Mouse (Mus musculus) hindbrain, embryonic 15.5 days (tissue): ENCODE results near the gene Naaladl1. TPM values are rescaled to one million over a fixed set of nuclear protein-coding genes. Genes with fewer than 3 reads are reported as not detected.
"Not testable (repeated sequence)": the region's sequence is repeated elsewhere in the genome, so short reads cannot be mapped to it uniquely, and the experiment has no call there.

Source experiments
- ATAC-seq: fragments of 200-750 bp; cut with Nextera tagmentation; 2 replicates; pipeline ENCODE4 v1.8.0; 2017; ENCODE audit warnings: low read depth, moderate number of reproducible peaks, moderate TSS enrichment; ENCODE audit not compliant: low FRiP score
- H3K27ac ChIP-seq: fragments of 300-500 bp; sonication (generic); replicated peaks from 2 replicates; pipeline ENCODE4 v1.5.1; 2015; ENCODE audit warnings: mild to moderate bottlenecking, inconsistent platforms
- H3K27me3 ChIP-seq: fragments of 300-500 bp; sonication (generic); 2 replicates; pipeline ENCODE4 v1.6.1; 2015; ENCODE audit warnings: control low read depth, inconsistent platforms
- H3K36me3 ChIP-seq: fragments of 300-500 bp; sonication (generic); 2 replicates; pipeline ENCODE4 v1.6.1; 2015; ENCODE audit warnings: control low read depth, inconsistent platforms
- H3K4me1 ChIP-seq: fragments of 300-500 bp; sonication (generic); replicated peaks from 2 replicates; pipeline ENCODE4 v1.6.1; 2015; ENCODE audit warnings: control low read depth, inconsistent platforms
- H3K4me2 ChIP-seq: fragments of 300-500 bp; sonication (generic); 2 replicates; pipeline ENCODE4 v1.6.1; 2015; ENCODE audit warnings: moderate library complexity, mild to moderate bottlenecking, inconsistent platforms
- H3K4me3 ChIP-seq: fragments of 300-500 bp; sonication (generic); 2 replicates; pipeline ENCODE4 v1.5.1; 2015; ENCODE audit warnings: mild to moderate bottlenecking, inconsistent platforms
- H3K9ac ChIP-seq: fragments of 300-500 bp; sonication (generic); 2 replicates; pipeline ENCODE4 v1.6.1; 2015; ENCODE audit warnings: inconsistent platforms
- H3K9me3 ChIP-seq: fragments of 300-500 bp; sonication (generic); 2 replicates; pipeline ENCODE4 v1.6.1; 2016; ENCODE audit warnings: control low read depth, inconsistent platforms
- WGBS: fragments of 180-500 bp; shearing (Covaris S2); methylation state at CpG from one replicate; pipeline ENCODE4 v1.1.7; 2015; 5-methylcytosine and 5-hydroxymethylcytosine counted together
- polyA plus RNA-seq: library from polyadenylated mRNA; unstranded; fragments of >200 nt; fragmentation: Nextera tagmentation; extraction: Ambion mirVana; gene quantifications from 2 replicates; pipeline ENCODE4 v1.2.1, GENCODE M21; 2015

Naaladl1 gene
- polyA plus RNA-seq, 1 experiment from 2014 or later = 0.54 TPM

DNA sequence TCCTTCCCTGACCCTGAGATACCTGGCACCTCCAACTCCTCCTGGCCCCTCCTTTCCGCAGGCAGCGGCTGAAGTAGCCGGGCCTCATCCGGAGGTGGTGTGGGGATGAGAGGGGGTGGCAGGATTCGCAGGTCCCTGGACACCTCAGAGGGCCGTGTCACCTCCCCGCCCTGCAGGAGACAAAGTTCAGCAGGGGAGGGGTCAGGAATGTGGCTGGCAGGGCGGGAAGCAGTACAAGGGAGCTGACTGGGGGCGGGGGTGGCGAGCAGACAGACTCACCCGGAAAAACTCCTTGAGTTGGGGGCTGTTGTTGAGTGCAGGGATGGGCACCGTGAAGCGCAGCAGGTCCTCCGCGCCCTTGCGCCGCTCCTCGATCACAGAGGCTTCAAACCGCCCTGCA, 16.2 kb downstream of the Naaladl1 start:
- no peak for ATAC-seq
- Histone ChIP-seq H3K4me3 (no peak overlapping the region), H3K27me3 (no peaks in the 10 kb centered on the region), H3K9ac (no peak overlapping the region), H3K36me3 (no peaks in the 10 kb centered on the region), H3K27ac (no peak overlapping the region), H3K9me3 (no peaks in the 10 kb centered on the region), H3K4me2 (no peak overlapping the region), H3K4me1 (peaks cover 25% of the 10 kb centered on the region)
- 22% methylated on average over 17 of the region's 19 CpGs for WGBS

DNA sequence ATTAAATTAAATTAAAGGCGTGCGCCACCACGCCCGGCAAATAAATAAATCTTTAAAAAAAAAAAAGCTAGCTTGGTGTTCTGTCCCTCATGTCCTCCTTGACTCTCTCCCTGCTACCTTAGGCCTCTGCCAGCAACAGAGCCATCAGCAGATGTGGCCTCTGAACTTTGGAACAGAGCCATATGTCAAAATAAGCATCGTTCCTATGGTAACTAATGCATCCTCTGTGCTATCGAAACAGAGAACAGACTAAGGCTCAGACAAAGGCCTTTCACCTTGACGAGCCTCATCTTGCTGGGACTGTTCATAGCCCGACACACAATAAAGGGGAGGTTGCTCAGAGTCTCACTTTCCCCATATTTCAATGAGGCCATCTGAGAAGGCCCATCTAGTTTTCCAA, 17.7 kb downstream of the Naaladl1 start:
- Histone ChIP-seq H3K4me1 (peaks cover 19% of the 10 kb centered on the region), H3K9me3 (no peaks in the 10 kb centered on the region), H3K27me3 (no peaks in the 10 kb centered on the region), H3K9ac (no peak overlapping the region), H3K4me3 (no peak overlapping the region), H3K27ac (no peak overlapping the region), H3K36me3 (no peaks in the 10 kb centered on the region), H3K4me2 (no peak overlapping the region)
- ATAC-seq = no peak
- WGBS = 58% methylated on average over 8 of the region's 8 CpGs

DNA sequence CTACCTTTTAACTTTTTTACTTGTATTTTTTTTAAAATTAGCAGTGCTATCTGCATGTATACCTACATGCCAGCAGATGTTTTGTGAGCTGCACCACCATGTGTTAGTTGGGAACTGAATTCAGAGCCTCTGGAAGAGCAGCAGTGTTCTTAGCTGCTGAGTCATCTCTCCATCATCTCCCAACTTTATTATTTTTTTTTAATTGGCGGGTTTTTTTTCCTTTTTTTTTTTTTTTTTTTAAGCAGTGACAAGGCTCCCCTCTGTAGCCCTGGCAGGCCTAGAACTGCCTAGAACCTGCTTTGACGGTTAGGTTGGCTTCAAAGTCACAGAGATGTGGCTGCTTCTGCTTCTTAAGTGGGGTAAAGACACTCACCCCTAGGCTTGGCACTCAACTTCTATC, 19.3 kb downstream of the Naaladl1 start:
- no peak for ATAC-seq
- Histone ChIP-seq H3K9ac (no peak overlapping the region), H3K4me2 (no peak overlapping the region), H3K9me3 (no peaks in the 10 kb centered on the region), H3K36me3 (no peaks in the 10 kb centered on the region), H3K4me3 (no peak overlapping the region), H3K27me3 (no peaks in the 10 kb centered on the region), H3K27ac (no peak overlapping the region), H3K4me1 (peaks cover 12% of the 10 kb centered on the region)
- WGBS = 75% methylated on average over 2 of the region's 2 CpGs

DNA sequence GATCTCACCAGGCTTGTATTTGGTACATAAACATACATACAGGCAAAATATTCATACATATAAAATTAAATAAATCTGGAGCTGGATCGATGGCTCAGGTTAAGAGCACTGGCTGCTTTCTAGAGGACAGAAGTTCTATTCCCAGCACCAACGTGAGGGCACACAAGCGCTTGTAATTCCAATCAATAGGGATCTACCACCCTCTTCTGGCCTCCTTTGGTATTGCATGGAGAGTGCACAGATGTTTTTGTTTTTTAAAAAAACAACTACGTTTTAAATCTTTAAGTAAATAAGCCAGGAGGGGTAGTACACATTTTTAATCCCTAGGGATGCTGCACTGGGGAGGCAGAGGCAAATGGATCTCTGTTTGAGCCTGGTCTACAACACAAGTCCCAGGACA, 20.7 kb downstream of the Naaladl1 start:
- no peaks in the 10 kb centered on the region for H3K27me3 ChIP-seq
- H3K4me2 ChIP-seq = no peak overlapping the region
- H3K27ac ChIP-seq = no peak overlapping the region
- peaks cover 12% of the 10 kb centered on the region for H3K4me1 ChIP-seq
- no peaks in the 10 kb centered on the region for H3K9me3 ChIP-seq
- ATAC-seq = no peak
- H3K9ac ChIP-seq = no peak overlapping the region
- no peak overlapping the region for H3K4me3 ChIP-seq
- no peaks in the 10 kb centered on the region for H3K36me3 ChIP-seq
- 19% methylated on average over 4 of the region's 4 CpGs for WGBS

DNA sequence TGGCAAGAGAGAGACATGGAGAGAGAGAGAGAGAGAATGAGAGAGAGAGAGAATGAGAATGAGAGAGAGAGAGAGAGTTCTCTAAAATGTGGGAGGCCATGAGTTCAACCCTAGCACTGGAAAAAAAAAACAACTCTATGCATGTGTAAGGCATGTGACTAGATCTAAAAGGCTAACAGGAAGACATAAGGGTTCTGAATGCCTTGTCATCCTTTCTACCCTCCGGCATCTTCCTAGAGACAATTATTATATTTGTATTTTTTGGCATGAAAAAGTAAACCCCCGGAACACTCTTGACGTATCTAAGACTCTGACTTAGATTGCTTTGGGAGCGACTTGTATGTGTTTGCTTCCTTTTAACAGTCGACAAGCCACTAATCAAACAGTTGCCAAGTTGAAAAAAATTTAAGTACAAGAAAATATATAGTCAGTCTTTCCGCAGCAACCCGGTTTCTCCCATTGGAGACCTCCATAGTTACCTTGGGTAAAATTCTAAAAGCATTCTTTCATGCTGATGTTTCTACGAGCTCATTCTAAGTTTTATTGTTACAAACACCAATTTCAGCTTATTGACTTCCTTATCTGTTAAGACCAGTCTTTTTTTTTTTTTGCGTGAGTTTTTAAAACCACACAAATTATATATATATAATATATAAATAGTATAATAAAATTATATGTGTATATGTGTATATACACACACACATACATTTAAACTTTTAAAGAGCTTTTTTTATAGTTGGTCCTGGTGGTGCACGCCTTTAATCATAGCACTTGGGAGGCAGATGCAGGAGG, 21.4 kb downstream of the Naaladl1 start:
- no peak overlapping the region for H3K9ac ChIP-seq
- peak overlapping the region; percentile 55 for H3K4me2 ChIP-seq
- no peak for ATAC-seq
- WGBS = 77% methylated on average over 10 of the region's 10 CpGs
- H3K27ac ChIP-seq = peak overlapping the region; percentile 89
- no peaks in the 10 kb centered on the region for H3K9me3 ChIP-seq
- no peaks in the 10 kb centered on the region for H3K36me3 ChIP-seq
- H3K4me1 ChIP-seq = peaks cover 12% of the 10 kb centered on the region
- peak overlapping the region; percentile 56 for H3K4me3 ChIP-seq
- H3K27me3 ChIP-seq = no peaks in the 10 kb centered on the region

DNA sequence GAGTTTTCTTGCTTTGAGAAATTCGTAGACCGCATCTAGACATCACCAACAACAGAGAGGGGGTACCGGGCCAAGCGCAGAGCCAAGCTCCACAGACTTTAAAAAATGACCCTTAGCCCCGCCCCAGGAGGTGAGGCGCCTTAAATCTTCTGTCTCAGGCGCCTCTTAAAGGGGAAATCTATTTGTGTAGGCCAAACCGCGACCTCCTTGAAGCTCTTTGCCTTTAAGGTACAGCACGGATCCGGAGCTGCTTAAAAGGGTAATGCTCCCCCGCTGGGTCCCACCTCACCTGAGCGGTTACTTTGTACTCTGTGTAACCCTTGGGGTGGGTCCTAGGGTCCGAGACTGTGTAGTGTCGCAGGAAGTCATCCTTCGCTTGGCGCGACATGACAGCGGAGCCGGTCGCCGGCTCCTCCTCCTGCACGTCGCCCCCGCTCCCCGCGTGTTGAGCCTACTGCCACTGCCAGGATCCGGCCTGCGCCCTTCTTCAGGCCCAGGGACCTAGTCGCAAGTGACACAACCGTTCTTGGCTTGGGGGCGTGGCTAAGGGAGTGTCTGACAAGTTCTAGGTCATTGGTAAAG, 22.3 kb downstream of the Naaladl1 start, which contains the start of gene Snx15:
TSS of gene Snx15 (minus strand) at position 545 of the 582 bp plus-strand sequence.
- peak; percentile 95 for ATAC-seq
- Histone ChIP-seq H3K4me3 (peak within 1 kb of the TSS; percentile 56), H3K4me1 (peaks cover 12% of the 10 kb centered on the region), H3K9me3 (no peaks in the 10 kb centered on the region), H3K27ac (peak within 1 kb of the TSS; percentile 89), H3K9ac (peak within 1 kb of the TSS; percentile 65), H3K4me2 (peak within 1 kb of the TSS; percentile 55), H3K36me3 (no peaks in the 10 kb centered on the region), H3K27me3 (no peaks in the 10 kb centered on the region)
- WGBS = under 1% methylated on average over 32 of the region's 32 CpGs

DNA sequence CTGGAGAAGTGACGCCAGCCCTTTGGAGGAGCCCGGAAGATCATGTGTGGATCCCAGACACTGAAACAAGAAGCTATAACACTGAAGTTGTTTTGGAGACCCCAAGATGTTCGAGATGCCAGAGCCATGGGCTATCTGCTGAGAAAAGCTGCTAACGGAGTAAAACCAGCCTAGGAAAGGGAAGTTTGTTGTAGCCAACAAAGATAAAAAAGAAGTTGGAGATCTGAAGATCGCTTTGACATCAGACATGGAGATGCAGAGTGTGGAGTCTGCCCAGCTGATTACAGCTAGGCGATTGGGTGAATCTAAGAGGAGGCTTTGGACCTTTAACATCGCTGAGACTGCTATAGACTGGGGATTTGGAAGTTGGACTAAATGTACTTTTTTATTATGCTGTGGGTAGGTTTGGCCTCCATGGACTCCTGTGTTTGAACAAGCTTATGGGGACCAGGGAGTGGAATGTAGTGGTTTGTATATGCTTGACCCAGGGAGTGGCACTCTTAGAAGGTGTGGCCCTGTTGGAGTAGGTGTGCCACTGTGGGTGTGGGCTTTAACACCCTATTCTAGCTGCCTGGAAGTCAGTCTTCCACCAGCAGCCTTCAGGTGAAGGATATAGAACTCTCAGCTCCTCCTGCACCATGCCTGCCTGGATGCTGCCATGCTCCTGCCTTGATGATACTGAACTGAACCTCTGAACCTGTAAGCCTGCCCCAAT, 25.0 kb downstream of the Naaladl1 start:
- H3K27ac ChIP-seq, H3K9me3 ChIP-seq, H3K9ac ChIP-seq, H3K4me2 ChIP-seq, H3K27me3 ChIP-seq, H3K36me3 ChIP-seq, ATAC-seq, H3K4me3 ChIP-seq: not testable (repeated sequence)
- 74% methylated on average over 7 of the region's 7 CpGs for WGBS
- H3K4me1 ChIP-seq = peaks cover 10% of the 10 kb centered on the region

DNA sequence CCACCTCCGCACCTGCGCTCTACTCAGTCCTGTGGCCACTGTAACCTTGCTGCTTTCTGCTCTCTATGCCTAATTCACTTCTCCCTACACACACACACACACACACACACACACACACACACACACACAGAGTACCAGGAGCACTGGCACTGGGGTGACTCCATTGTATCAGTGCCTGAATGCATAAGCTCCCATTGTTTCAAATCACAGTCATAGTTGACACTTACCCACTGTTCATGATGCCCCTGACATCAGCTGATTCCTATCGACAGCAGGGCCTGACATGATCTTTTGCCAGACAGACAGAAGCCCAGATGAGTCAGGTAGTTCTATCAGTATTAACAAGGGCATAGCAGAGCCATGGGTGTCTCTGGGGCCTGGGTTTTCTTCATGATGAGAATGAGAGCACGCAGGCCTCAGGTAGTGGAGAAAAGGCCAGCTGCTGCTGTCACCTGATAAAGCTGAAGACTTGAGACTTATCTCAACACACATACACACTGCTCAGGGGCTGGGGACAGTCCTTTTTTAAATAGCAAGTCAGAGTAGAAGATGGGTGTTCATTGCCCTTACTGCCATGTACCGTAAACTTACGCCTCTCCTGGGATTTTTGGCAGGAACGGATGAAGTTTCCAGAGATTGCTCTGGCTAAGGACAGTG, 26.7 kb downstream of the Naaladl1 start:
- no peak overlapping the region for H3K4me3 ChIP-seq
- no peak for ATAC-seq
- 78% methylated on average over 7 of the region's 7 CpGs for WGBS
- H3K27me3 ChIP-seq = no peaks in the 10 kb centered on the region
- H3K27ac ChIP-seq = no peak overlapping the region
- no peak overlapping the region for H3K9ac ChIP-seq
- no peaks in the 10 kb centered on the region for H3K9me3 ChIP-seq
- no peak overlapping the region for H3K4me2 ChIP-seq
- H3K36me3 ChIP-seq = peaks cover 12% of the 10 kb centered on the region; the same call in 1 of the 2 replicates
- peaks cover 5% of the 10 kb centered on the region; the same call in 1 of the 2 replicates for H3K4me1 ChIP-seq

DNA sequence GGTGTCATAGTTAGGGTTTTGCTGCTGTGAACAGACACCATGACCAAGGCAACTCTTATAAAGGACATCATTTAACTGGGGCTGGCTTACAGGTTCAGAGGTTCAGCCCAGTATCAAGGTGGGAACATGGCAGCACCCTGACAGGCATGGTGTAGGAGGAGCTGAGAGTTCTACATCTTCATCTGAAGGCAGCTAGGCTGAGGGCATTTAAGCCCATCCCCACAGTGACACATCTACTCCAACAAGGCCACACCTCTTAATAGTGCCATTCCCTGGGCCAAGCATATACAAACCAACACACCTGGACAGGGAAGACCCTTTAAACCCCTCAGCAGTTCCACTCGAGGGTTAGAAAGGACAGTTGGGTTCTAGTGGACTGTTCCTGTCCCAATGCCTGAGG, 27.6 kb downstream of the Naaladl1 start:
- not testable (repeated sequence) for H3K4me2 ChIP-seq, H3K4me3 ChIP-seq, H3K27ac ChIP-seq, H3K4me1 ChIP-seq, ATAC-seq, H3K9me3 ChIP-seq, H3K9ac ChIP-seq, H3K27me3 ChIP-seq
- 52% methylated on average over 1 of the region's 1 CpGs for WGBS
- peaks cover 16% of the 10 kb centered on the region; the same call in 1 of the 2 replicates for H3K36me3 ChIP-seq

DNA sequence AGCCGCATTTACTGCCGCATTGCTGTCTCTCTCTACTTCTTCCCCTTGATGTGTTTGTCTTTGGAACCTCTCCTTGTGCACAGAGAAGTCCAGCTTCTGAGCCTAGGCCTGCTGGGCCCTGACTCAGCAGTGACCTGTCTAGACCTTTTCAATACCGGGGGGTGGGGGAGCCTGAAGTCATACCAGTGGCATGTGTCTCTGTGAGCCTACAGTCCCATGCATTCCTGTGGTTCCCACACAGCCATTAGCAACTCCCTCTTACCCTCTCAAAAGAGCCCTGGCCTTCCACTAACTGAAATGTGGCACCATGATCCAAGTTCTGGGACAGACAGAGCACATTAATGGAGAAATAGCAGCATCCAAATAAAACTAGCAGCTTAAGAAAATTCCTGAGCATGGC, 30.8 kb downstream of the Naaladl1 start:
- Histone ChIP-seq H3K9ac (no peak overlapping the region), H3K4me2 (no peak overlapping the region), H3K27me3 (no peaks in the 10 kb centered on the region), H3K36me3 (peaks cover 16% of the 10 kb centered on the region; the same call in 1 of the 2 replicates), H3K27ac (no peak overlapping the region), H3K4me1 (peaks cover 11% of the 10 kb centered on the region), H3K4me3 (no peak overlapping the region), H3K9me3 (no peaks in the 10 kb centered on the region)
- no peak for ATAC-seq
- 90% methylated on average over 3 of the region's 3 CpGs for WGBS

DNA sequence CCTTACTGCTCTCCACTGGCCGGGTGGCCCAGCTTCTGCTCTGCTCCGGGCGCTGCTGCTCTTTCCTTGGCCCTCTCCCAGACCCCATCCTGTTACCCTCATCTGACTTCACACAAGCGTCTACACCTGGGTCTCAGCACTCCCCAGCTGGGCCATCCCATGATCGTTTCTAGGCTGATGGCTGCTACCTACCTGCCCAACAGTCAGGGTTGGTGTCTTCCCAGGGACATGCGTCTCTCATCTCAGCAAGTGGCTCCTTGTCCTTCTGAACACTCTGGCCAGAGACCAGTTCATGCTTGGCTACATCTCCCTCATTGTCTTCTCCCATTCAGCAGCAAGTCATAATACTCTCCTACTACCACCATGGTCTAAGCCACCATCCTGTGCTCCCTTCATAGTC, 34.1 kb downstream of the Naaladl1 start:
- H3K4me3 ChIP-seq = peak overlapping the region; percentile 74
- WGBS = 92% methylated on average over 6 of the region's 6 CpGs
- peak overlapping the region; percentile 88 for H3K4me2 ChIP-seq
- H3K27ac ChIP-seq = peak overlapping the region; percentile 99
- H3K4me1 ChIP-seq = peaks cover 19% of the 10 kb centered on the region
- peak overlapping the region; percentile 89 for H3K9ac ChIP-seq
- peaks cover 16% of the 10 kb centered on the region; the same call in 1 of the 2 replicates for H3K36me3 ChIP-seq
- no peaks in the 10 kb centered on the region for H3K27me3 ChIP-seq
- ATAC-seq = no peak
- no peaks in the 10 kb centered on the region for H3K9me3 ChIP-seq

DNA sequence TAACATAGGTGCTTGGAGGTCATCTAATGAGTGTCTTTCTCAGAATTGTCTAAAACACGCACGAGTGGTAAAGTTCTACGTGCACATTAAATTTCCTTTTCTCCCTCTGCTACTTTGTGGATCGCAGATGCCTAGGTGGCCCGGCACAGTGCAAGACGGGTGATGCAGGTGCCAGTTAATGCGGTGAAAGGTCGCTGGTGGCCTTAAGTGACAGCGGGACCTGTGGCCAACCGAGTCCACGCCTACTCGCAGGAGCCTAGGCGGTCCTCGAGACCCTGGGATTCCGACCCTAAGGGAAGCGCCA, 34.7 kb downstream of the Naaladl1 start:
- H3K36me3 ChIP-seq = peaks cover 11% of the 10 kb centered on the region; the same call in 1 of the 2 replicates
- no peak for ATAC-seq
- peak overlapping the region; percentile 99 for H3K27ac ChIP-seq
- H3K9ac ChIP-seq = peak overlapping the region; percentile 89
- H3K4me1 ChIP-seq = peaks cover 19% of the 10 kb centered on the region
- no peaks in the 10 kb centered on the region for H3K27me3 ChIP-seq
- no peaks in the 10 kb centered on the region for H3K9me3 ChIP-seq
- peak overlapping the region; percentile 88 for H3K4me2 ChIP-seq
- WGBS = 7% methylated on average over 16 of the region's 16 CpGs
- peak overlapping the region; percentile 74 for H3K4me3 ChIP-seq
